ENCODE assay signal across 14 mouse cellular contexts in genomic region chr19:37540201-37540600, GRCm38 (mm10). TPM values are rescaled to one million over a fixed set of nuclear protein-coding genes. Genes with fewer than 3 reads are reported as not detected.
A peak's percentile ranks its signal among the peaks of the same experiment; 100 is the strongest.
DNase-seq lines count a peak whose midpoint lies in the region; ATAC-seq lines count a peak whose summit lies in the region.
"Had no signal": no experiment of that assay in that cellular context is flagged by ENCODE, and none has a peak within 500 bp of the region (broad histone marks: within the 10 kb centered on the region; RNA-seq: fewer than 3 reads in every experiment).

No protein-coding gene starts in this region.

- H3K27me3 ChIP-seq in kidney, embryonic 16.5 days (ENCODE audit: insufficient read depth, low read length) = no peaks in the 10 kb centered on the region
- H3K27me3 ChIP-seq in heart, embryonic 12.5 days (replicated peaks) = peaks cover 4% of the 10 kb centered on the region
- no peaks in the 10 kb centered on the region for H3K27me3 ChIP-seq in liver, embryonic 13.5 days
- H3K27me3 ChIP-seq in forebrain, embryonic 11.5 days (ENCODE audit: control insufficient read depth, insufficient read depth, low read length) = no peaks in the 10 kb centered on the region

- H3K9ac ChIP-seq in kidney, embryonic 16.5 days (replicated peaks; ENCODE audit: low read length) = no peak overlapping the region
- no peak overlapping the region for H3K9ac ChIP-seq in heart, embryonic 12.5 days
- no peak overlapping the region for H3K9ac ChIP-seq in liver, embryonic 13.5 days
- H3K9ac ChIP-seq in forebrain, embryonic 11.5 days (ENCODE audit: low read length) = no peak overlapping the region

- whole genome bisulfite sequencing in kidney, embryonic 16.5 days = 59% methylated on average over 7 of the region's 7 CpGs
- 12% methylated on average over 7 of the region's 7 CpGs for WGBS in heart, embryonic 12.5 days
- 40% methylated on average over 7 of the region's 7 CpGs for WGBS in liver, embryonic 13.5 days (ENCODE audit: insufficient replicate concordance)
- WGBS in forebrain, embryonic 11.5 days = 79% methylated on average over 7 of the region's 7 CpGs

- H3K27ac ChIP-seq in kidney, embryonic 16.5 days (ENCODE audit: low read length) = 0 out of 2 replicates have a peak overlapping the region, but pooled peaks have one; percentile 43
- peak overlapping the region; percentile 98 for H3K27ac ChIP-seq in brown adipose tissue, adult 24 weeks (replicated peaks; ENCODE audit: low read depth, low read length)
- peak overlapping the region; percentile 59; the same call in 1 of the 2 replicates for H3K27ac ChIP-seq in heart, embryonic 12.5 days (ENCODE audit: poor library complexity, severe bottlenecking)
- H3K27ac ChIP-seq in liver, embryonic 13.5 days = peak overlapping the region; percentile 34; the same call in 1 of the 2 replicates
- H3K27ac ChIP-seq in forebrain, embryonic 11.5 days (ENCODE audit: low read depth, low read length) = no peak overlapping the region
- H3K27ac ChIP-seq: left cerebral cortex, adult 2 months; stomach, postnatal 0 days had no signal

- no peak for DNase-seq in kidney, adult 11 months
- DNase-seq in liver, embryonic 13.5 days = no peak
- DNase-seq in neural tube, embryonic 10.5 days (ENCODE audit: extremely low spot score, low spot score) = no peak
- DNase-seq in forebrain, embryonic 11.5 days (ENCODE audit: low spot score) = no peak
- DNase-seq: cerebellum, adult 8-10 months had no signal

- no peak overlapping the region for H3K4me2 ChIP-seq in kidney, embryonic 16.5 days (replicated peaks; ENCODE audit: low read depth, low read length)
- H3K4me2 ChIP-seq in heart, embryonic 12.5 days = peak overlapping the region; percentile 32
- H3K4me2 ChIP-seq in liver, embryonic 13.5 days = peak overlapping the region; percentile 24; the same call in 1 of the 2 replicates
- H3K4me2 ChIP-seq in forebrain, embryonic 11.5 days (ENCODE audit: low read depth, low read length, severe bottlenecking) = no peak overlapping the region
- H3K4me2 ChIP-seq: midbrain, embryonic 11.5 days had no signal

- no peak overlapping the region for H3K4me3 ChIP-seq in kidney, embryonic 16.5 days (ENCODE audit: low read length)
- H3K4me3 ChIP-seq in brown adipose tissue, adult 24 weeks (ENCODE audit: insufficient read depth, low read depth, low read length) = no peak overlapping the region
- no peak overlapping the region for H3K4me3 ChIP-seq in heart, embryonic 12.5 days
- no peak overlapping the region for H3K4me3 ChIP-seq in liver, embryonic 13.5 days (replicated peaks)
- H3K4me3 ChIP-seq in forebrain, embryonic 11.5 days (ENCODE audit: low read depth, low read length) = no peak overlapping the region
- H3K4me3 ChIP-seq: left cerebral cortex, adult 2 months had no signal

- ATAC-seq in kidney, embryonic 16.5 days (ENCODE audit: low FRiP score, low TSS enrichment) = no peak
- ATAC-seq in heart, embryonic 12.5 days (ENCODE audit: insufficient number of reproducible peaks, low FRiP score) = no peak
- peak; percentile 45; the same call in 1 of the 2 replicates for ATAC-seq in liver, embryonic 13.5 days (ENCODE audit: low read depth)
- no peak for ATAC-seq in forebrain, embryonic 11.5 days (replicated peaks; ENCODE audit: low FRiP score)
- no peak for ATAC-seq in frontal cortex, adult (ENCODE audit: low TSS enrichment)
- ATAC-seq: CD4-positive, CD25-positive, alpha-beta regulatory T cell, adult 4 months; hindbrain, embryonic 16.5 days had no signal

- no peaks in the 10 kb centered on the region for H3K9me3 ChIP-seq in kidney, embryonic 16.5 days (ENCODE audit: low read length)
- 0 out of 2 replicates have a peak, but pooled peaks cover 7% of the 10 kb centered on the region for H3K9me3 ChIP-seq in heart, embryonic 12.5 days (replicated peaks)
- no peaks in the 10 kb centered on the region for H3K9me3 ChIP-seq in liver, embryonic 13.5 days (replicated peaks)
- H3K9me3 ChIP-seq in forebrain, embryonic 11.5 days (ENCODE audit: control insufficient read depth, low read length) = no peaks in the 10 kb centered on the region

- H3K36me3 ChIP-seq in kidney, embryonic 16.5 days (ENCODE audit: insufficient read depth, low read length) = no peaks in the 10 kb centered on the region
- H3K36me3 ChIP-seq in heart, embryonic 12.5 days = no peaks in the 10 kb centered on the region
- H3K36me3 ChIP-seq in liver, embryonic 13.5 days = no peaks in the 10 kb centered on the region
- H3K36me3 ChIP-seq in forebrain, embryonic 11.5 days (ENCODE audit: control insufficient read depth, insufficient read depth, low read length) = no peaks in the 10 kb centered on the region

- no peaks in the 10 kb centered on the region for H3K4me1 ChIP-seq in kidney, embryonic 16.5 days (ENCODE audit: insufficient read depth, low read length)
- H3K4me1 ChIP-seq in brown adipose tissue, adult 24 weeks (ENCODE audit: control insufficient read depth, insufficient read depth, insufficient read length, low read length) = peaks cover 19% of the 10 kb centered on the region
- peaks cover 28% of the 10 kb centered on the region for H3K4me1 ChIP-seq in heart, embryonic 12.5 days (replicated peaks)
- H3K4me1 ChIP-seq in liver, embryonic 13.5 days (replicated peaks) = peaks cover 46% of the 10 kb centered on the region
- no peaks in the 10 kb centered on the region for H3K4me1 ChIP-seq in forebrain, embryonic 11.5 days (replicated peaks; ENCODE audit: control insufficient read depth, insufficient read depth, low read length)

RNA-seq across cellular contexts. Expression of gene Exoc6, which starts 10.0 kb away (rescaled TPM):
- 25.3 and 26.9 TPM in 2 replicates for polyA plus RNA-seq in kidney, embryonic 16.5 days (2015; fragmentation: Nextera tagmentation; extraction: Ambion mirVana)
- 15.8 and 18.1 TPM in 2 replicates for polyA plus RNA-seq in brown adipose tissue, adult 24 weeks (2012; ENCODE audit: insufficient read depth, insufficient read length, missing spikeins)
- 21.7 and 21.8 TPM in 2 replicates for polyA plus RNA-seq in heart, embryonic 12.5 days (2016; fragmentation: Nextera tagmentation; extraction: Ambion mirVana)
- 34.3 and 41.6 TPM in 2 replicates for polyA plus RNA-seq in liver, embryonic 13.5 days (2015; fragmentation: Nextera tagmentation; extraction: Ambion mirVana)
- 9.1 and 10.2 TPM in 2 replicates for polyA plus RNA-seq in forebrain, embryonic 11.5 days (2014; fragmentation: Nextera tagmentation; extraction: Ambion mirVana)

Comparison
In these comparisons a context has a peak if more than half of its experiments do, and no peak if none do; other contexts are left out.
1. H3K4me2 ChIP-seq: peak in heart, embryonic 12.5 days (single experiment) and liver, embryonic 13.5 days (single experiment); none in kidney, embryonic 16.5 days (single experiment) and forebrain, embryonic 11.5 days (single experiment).